Mouse (Mus musculus): ENCODE results near the gene Pdzph1. TPM values are rescaled to one million over a fixed set of nuclear protein-coding genes. Genes with fewer than 3 reads are reported as not detected.

Pdzph1 gene
- total RNA-seq, 1 experiment = 0.13 TPM

GRCm38 (mm10) chr17:58932279-58932982 is 58.7 kb downstream of the Pdzph1 start:
- H3K9ac ChIP-seq (ENCODE audit: insufficient read depth, low read depth, low read length, poor library complexity, severe bottlenecking) = no peak overlapping the region
- H3K36me3 ChIP-seq (ENCODE audit: control insufficient read depth, insufficient read depth, low read length, poor library complexity, severe bottlenecking) = no peaks in the 10 kb centered on the region
- in situ Hi-C loops (cut with MboI; ENCODE audit: low sequenced_read_pairs in 2 of 2, unreplicated experiment in 2 of 2) = no loop called here
- peak; percentile 62 for DNase-seq (ENCODE audit: low read depth, low spot score)
- H3K4me1 ChIP-seq (ENCODE audit: control insufficient read depth in 2 of 2, insufficient read depth in 2 of 2, low read length in 2 of 2, poor library complexity in 1 of 2) = peaks cover 0 to 3% of the 10 kb centered on the region in 2 experiments; a peak in 1 of 4 replicates
- peak overlapping the region; percentile 64; the same call in 1 of the 2 replicates for H3K27ac ChIP-seq (ENCODE audit: insufficient read depth, low read depth, low read length, poor library complexity, severe bottlenecking)
- H3K9me3 ChIP-seq (ENCODE audit: control insufficient read depth, insufficient read depth, low read depth, low read length) = no peaks in the 10 kb centered on the region
- no peak overlapping the region for H3K4me3 ChIP-seq (ENCODE audit: insufficient read depth in 1 of 2, low read depth in 1 of 2, low read length in 2 of 2, poor library complexity in 1 of 2, severe bottlenecking in 1 of 2)
- no peak for TF ChIP-seq CHD2 (IDR thresholded peaks at IDR 0.05; ENCODE audit: low read depth, low read length)
- TF ChIP-seq ZNF384 (IDR thresholded peaks at IDR 0.05; ENCODE audit: low read depth, low read length) = peak; percentile 80

DNA sequence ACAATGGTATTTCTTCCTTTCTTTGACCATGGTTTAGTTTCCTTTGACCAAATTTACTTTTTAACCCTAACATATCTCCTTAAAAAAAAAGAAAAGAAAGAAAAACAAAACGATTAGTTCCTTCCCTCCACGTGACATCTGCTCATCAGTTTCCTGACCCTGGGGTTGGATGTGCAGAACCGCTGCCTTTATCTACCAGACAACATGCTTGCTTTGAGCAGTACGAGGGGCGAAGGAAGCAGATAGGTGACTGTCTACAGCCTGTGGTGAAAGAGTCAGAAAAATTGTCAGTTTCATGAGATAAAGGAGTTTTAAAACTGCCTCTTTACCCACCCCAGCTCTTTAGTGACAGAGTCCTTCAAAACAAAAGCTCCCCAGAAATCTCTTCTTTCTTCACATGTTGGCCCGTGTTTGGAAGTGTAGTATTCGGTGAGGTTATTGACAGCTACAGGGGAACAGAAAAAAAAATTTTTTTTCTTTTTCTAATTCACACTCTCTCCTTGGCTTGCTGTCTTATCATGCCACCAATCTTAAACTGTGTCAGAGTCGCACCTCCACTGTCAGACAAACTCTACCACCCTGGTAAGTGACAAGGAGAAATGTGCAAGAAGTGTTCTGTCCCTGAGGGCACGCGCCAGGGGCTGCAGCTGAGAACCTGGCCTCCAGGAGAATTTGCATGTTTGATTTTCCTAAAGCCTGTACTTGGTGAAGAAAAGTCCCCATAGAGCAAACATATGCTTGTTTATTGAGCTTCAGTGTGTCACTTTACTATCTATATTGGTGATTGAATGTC is 66.2 kb downstream of the Pdzph1 start:
- no peaks in the 10 kb centered on the region for H3K4me1 ChIP-seq (ENCODE audit: control insufficient read depth in 2 of 2, insufficient read depth in 2 of 2, low read length in 2 of 2, poor library complexity in 1 of 2)
- in situ Hi-C loops (cut with MboI; ENCODE audit: low sequenced_read_pairs in 2 of 2, unreplicated experiment in 2 of 2) = loop anchor here (25.0 kb wide), 2 partner anchors 338 to 1163 kb away; partner anchors contain the start of gene Cntnap5c (in 1 of the 2)
- H3K9me3 ChIP-seq (ENCODE audit: control insufficient read depth, insufficient read depth, low read depth, low read length) = no peaks in the 10 kb centered on the region
- TF ChIP-seq HCFC1 (IDR thresholded peaks at IDR 0.05; ENCODE audit: borderline replicate concordance, insufficient read depth, low read length) (no peak), ZNF384 (IDR thresholded peaks at IDR 0.05; ENCODE audit: low read depth, low read length) (no peak), CHD2 (IDR thresholded peaks at IDR 0.05; ENCODE audit: low read depth, low read length) (no peak), MAFK (IDR thresholded peaks at IDR 0.05; ENCODE audit: insufficient read depth, low read depth, low read length) (no peak), ZC3H11A (IDR thresholded peaks at IDR 0.05; ENCODE audit: borderline replicate concordance, low read depth, low read length) (no peak)
- DNase-seq (ENCODE audit: low read depth, low spot score) = no peak
- H3K9ac ChIP-seq (ENCODE audit: insufficient read depth, low read depth, low read length, poor library complexity, severe bottlenecking) = no peak overlapping the region
- no peak overlapping the region for H3K27ac ChIP-seq (ENCODE audit: insufficient read depth, low read depth, low read length, poor library complexity, severe bottlenecking)
- no peak overlapping the region for H3K4me3 ChIP-seq (ENCODE audit: insufficient read depth in 1 of 2, low read depth in 1 of 2, low read length in 2 of 2, poor library complexity in 1 of 2, severe bottlenecking in 1 of 2)
- no peaks in the 10 kb centered on the region for H3K36me3 ChIP-seq (ENCODE audit: control insufficient read depth, insufficient read depth, low read length, poor library complexity, severe bottlenecking)

GRCm38 (mm10) chr17:58923901-58924476 is 67.2 kb downstream of the Pdzph1 start:
- Histone ChIP-seq H3K4me3 (ENCODE audit: insufficient read depth in 1 of 2, low read depth in 1 of 2, low read length in 2 of 2, poor library complexity in 1 of 2, severe bottlenecking in 1 of 2) (no peak overlapping the region), H3K9ac (ENCODE audit: insufficient read depth, low read depth, low read length, poor library complexity, severe bottlenecking) (no peak overlapping the region), H3K4me1 (ENCODE audit: control insufficient read depth in 2 of 2, insufficient read depth in 2 of 2, low read length in 2 of 2, poor library complexity in 1 of 2) (no peaks in the 10 kb centered on the region), H3K27ac (ENCODE audit: insufficient read depth, low read depth, low read length, poor library complexity, severe bottlenecking) (no peak overlapping the region), H3K36me3 (ENCODE audit: control insufficient read depth, insufficient read depth, low read length, poor library complexity, severe bottlenecking) (no peaks in the 10 kb centered on the region), H3K9me3 (ENCODE audit: control insufficient read depth, insufficient read depth, low read depth, low read length) (no peaks in the 10 kb centered on the region)
- no peak for DNase-seq (ENCODE audit: low read depth, low spot score)
- in situ Hi-C loops (cut with MboI; ENCODE audit: low sequenced_read_pairs in 2 of 2, unreplicated experiment in 2 of 2) = loop anchor here (25.0 kb wide), 2 partner anchors 337 to 1162 kb away; partner anchors contain the start of gene Cntnap5c (in 1 of the 2)
- TF ChIP-seq ZC3H11A (IDR thresholded peaks at IDR 0.05; ENCODE audit: borderline replicate concordance, low read depth, low read length) = no peak
- no peak for TF ChIP-seq MAFK (IDR thresholded peaks at IDR 0.05; ENCODE audit: insufficient read depth, low read depth, low read length)
- TF ChIP-seq HCFC1 (IDR thresholded peaks at IDR 0.05; ENCODE audit: borderline replicate concordance, insufficient read depth, low read length) = no peak
- TF ChIP-seq ZNF384 (IDR thresholded peaks at IDR 0.05; ENCODE audit: low read depth, low read length) = no peak
- no peak for TF ChIP-seq CHD2 (IDR thresholded peaks at IDR 0.05; ENCODE audit: low read depth, low read length)

- H3K4me3 ChIP-seq (ENCODE audit: insufficient read depth in 1 of 2, low read depth in 1 of 2, low read length in 2 of 2, poor library complexity in 1 of 2, severe bottlenecking in 1 of 2) = no peak overlapping the region
- H3K27ac ChIP-seq (ENCODE audit: insufficient read depth, low read depth, low read length, poor library complexity, severe bottlenecking) = no peak overlapping the region
Measured at GRCm38 (mm10) chr17:58923316-58923866, 67.8 kb downstream of the Pdzph1 start.

More at GRCm38 (mm10) chr17:58923316-58923866, 67.8 kb downstream of the Pdzph1 start:
- Histone ChIP-seq H3K9ac (ENCODE audit: insufficient read depth, low read depth, low read length, poor library complexity, severe bottlenecking) (no peak overlapping the region), H3K9me3 (ENCODE audit: control insufficient read depth, insufficient read depth, low read depth, low read length) (no peaks in the 10 kb centered on the region), H3K36me3 (ENCODE audit: control insufficient read depth, insufficient read depth, low read length, poor library complexity, severe bottlenecking) (no peaks in the 10 kb centered on the region), H3K4me1 (ENCODE audit: control insufficient read depth in 2 of 2, insufficient read depth in 2 of 2, low read length in 2 of 2, poor library complexity in 1 of 2) (no peaks in the 10 kb centered on the region)
- in situ Hi-C loops (cut with MboI; ENCODE audit: low sequenced_read_pairs in 2 of 2, unreplicated experiment in 2 of 2) = loop anchor here (25.0 kb wide), 2 partner anchors 336 to 1161 kb away; partner anchors contain the start of gene Cntnap5c (in 1 of the 2)
- no peak for TF ChIP-seq ZC3H11A (IDR thresholded peaks at IDR 0.05; ENCODE audit: borderline replicate concordance, low read depth, low read length)
- DNase-seq (ENCODE audit: low read depth, low spot score) = no peak
